Mouse (Mus musculus) G1E (cell line): ENCODE measurements at regions not wholly inside any gene's neighbourhood (a gene's known extent, or its start where the extent isn't known, plus 50 kb on each side); places are given as distances from the start of the nearest gene placed in this dataset.

ENCODE experiments used
- CTCF ChIP-seq: IDR thresholded peaks from 2 replicates; pipeline ENCODE4 v1.5.1; 2012; ENCODE audit warnings: low read depth, low read length, inconsistent platforms, mixed read lengths
- GATA2 ChIP-seq: IDR thresholded peaks from 2 replicates; pipeline ENCODE4 v1.6.1; 2012; ENCODE audit warnings: low read depth, low read length, inconsistent platforms, borderline replicate concordance
- POLR2AphosphoS5 ChIP-seq: IDR thresholded peaks from 2 replicates; pipeline ENCODE4 v1.6.1; 2012; ENCODE audit warnings: low read depth, low read length, inconsistent platforms; ENCODE audit not compliant: insufficient replicate concordance
- TAL1 ChIP-seq: conservative IDR thresholded peaks from 2 replicates; pipeline ENCODE4 v1.6.1; 2012; ENCODE audit warnings: low read depth, low read length, inconsistent platforms, mixed read lengths

GRCm38 (mm10) chr7:74823286-74823685, 268.7 kb upstream of the Slco3a1 start:
- TF ChIP-seq CTCF (no peak), TAL1 (no peak), GATA2 (no peak), POLR2AphosphoS5 (no peak)
